Mouse (Mus musculus): ENCODE measurements around the gene Lurap1l.

DNA sequence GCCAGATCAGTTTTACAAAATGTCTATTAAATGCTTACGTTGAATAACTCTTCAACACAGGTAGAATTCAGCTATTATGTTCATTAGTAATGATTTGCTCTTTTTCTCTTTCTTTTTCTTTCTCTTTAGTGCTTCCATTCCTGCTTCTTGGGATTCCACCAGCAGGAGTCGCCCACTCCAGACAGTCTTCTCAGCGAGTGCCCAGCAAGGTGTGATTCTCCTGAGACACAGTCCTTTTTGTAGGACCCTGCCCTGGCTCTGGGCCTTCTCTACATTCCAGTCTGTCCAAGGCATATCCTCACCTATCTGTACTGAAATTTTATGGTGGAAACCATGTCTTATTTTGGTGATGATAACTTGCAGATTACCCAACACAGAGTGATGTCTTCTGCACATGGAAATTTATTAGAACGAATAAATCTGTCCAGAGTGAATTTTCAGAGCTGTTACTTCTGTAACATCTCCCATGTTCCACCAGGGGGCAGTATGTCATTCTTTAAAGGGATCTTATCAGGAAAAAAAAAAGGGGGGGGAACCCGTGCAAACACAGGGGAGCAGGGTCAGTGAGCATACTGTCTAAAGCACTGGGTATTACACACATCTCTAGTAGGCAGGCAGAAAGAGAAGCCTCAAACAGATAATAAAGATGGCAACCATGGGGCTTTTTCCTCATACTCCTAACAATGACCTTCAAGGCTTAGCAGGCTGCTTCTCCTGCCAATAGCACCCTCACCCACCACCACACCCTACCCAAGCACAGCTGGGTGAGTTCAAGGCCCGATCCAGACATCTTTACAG lies 37.4 kb upstream of the Lurap1l start:
- no peak for TF ChIP-seq EP300 (IDR thresholded peaks at IDR 0.05; ENCODE audit: low read depth)
- TF ChIP-seq CTCF (IDR thresholded peaks at IDR 0.05; ENCODE audit: low read depth) = peak; percentile 60

All from liver, postnatal 0 days (tissue).